Comparison of ENCODE assay signal across 9 mouse cellular contexts in the genomic region with DNA sequence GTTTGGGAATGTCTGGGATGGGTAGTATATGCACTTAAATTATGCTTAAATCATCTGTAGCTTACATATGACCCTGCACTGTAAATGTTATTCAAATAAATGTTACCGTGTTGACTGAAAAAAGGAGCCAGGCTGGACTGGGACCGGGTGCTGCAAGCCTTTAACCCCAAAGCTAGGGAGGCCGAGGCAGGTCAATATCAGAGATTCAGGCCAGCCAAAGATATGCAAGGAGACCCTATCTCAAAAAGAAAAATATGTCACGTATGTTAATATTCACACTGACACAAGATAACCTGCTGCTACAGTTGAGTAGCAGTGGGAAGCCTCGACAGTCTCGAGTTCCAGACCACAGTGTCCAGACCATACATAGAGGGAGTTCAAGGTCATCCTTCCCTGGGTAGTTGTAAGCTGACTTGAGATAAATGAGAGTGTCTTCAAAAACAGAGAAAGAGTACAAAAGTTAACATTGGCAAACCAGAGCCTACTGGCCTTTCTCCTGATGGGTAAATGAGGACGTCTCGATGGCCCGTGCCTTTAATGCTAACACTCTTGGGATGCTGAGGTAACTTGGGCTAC. TPM values are rescaled to one million over a fixed set of nuclear protein-coding genes. Genes with fewer than 3 reads are reported as not detected.
DNase-seq lines count a peak whose midpoint lies in the region; ATAC-seq and TF ChIP-seq lines count a peak whose summit lies in the region.
"Had no signal": no experiment of that assay in that cellular context is flagged by ENCODE, and none has a peak within 500 bp of the region (broad histone marks: within the 10 kb centered on the region; RNA-seq: fewer than 3 reads in every experiment).

No protein-coding gene starts in this region.

- ATAC-seq in lung, postnatal 0 days: no peak
- no peak for ATAC-seq in forebrain, embryonic 12.5 days (ENCODE audit: low FRiP score)
- ATAC-seq in limb, embryonic 13.5 days (ENCODE audit: low FRiP score, low read depth): no peak
- no peak for ATAC-seq in stomach, embryonic 15.5 days (ENCODE audit: insufficient read depth, low FRiP score, low read depth)

- peaks cover 5% of the 10 kb centered on the region; the same call in 1 of the 2 replicates for H3K4me1 ChIP-seq in lung, postnatal 0 days (ENCODE audit: insufficient read depth, low read depth, low read length)
- H3K4me1 ChIP-seq in forebrain, embryonic 12.5 days: peaks cover 29% of the 10 kb centered on the region
- peaks cover 28% of the 10 kb centered on the region for H3K4me1 ChIP-seq in limb, embryonic 13.5 days
- peaks cover 28% of the 10 kb centered on the region for H3K4me1 ChIP-seq in stomach, embryonic 15.5 days

- no peaks in the 10 kb centered on the region for H3K27me3 ChIP-seq in lung, postnatal 0 days (replicated peaks; ENCODE audit: insufficient read depth, low read length)
- no peaks in the 10 kb centered on the region for H3K27me3 ChIP-seq in forebrain, embryonic 12.5 days
- no peaks in the 10 kb centered on the region for H3K27me3 ChIP-seq in limb, embryonic 13.5 days
- no peaks in the 10 kb centered on the region for H3K27me3 ChIP-seq in stomach, embryonic 15.5 days (replicated peaks)

- no peak overlapping the region; the same call in 1 of the 2 replicates for H3K9ac ChIP-seq in lung, postnatal 0 days (replicated peaks; ENCODE audit: low read depth)
- 0 out of 2 replicates have a peak overlapping the region, but pooled peaks have one; percentile 36 for H3K9ac ChIP-seq in forebrain, embryonic 12.5 days
- peak overlapping the region; percentile 86 for H3K9ac ChIP-seq in limb, embryonic 13.5 days
- H3K9ac ChIP-seq in stomach, embryonic 15.5 days: peak overlapping the region; percentile 38; the same call in 1 of the 2 replicates

- no peaks in the 10 kb centered on the region for H3K9me3 ChIP-seq in lung, postnatal 0 days (ENCODE audit: low read length)
- no peaks in the 10 kb centered on the region for H3K9me3 ChIP-seq in forebrain, embryonic 12.5 days
- no peaks in the 10 kb centered on the region for H3K9me3 ChIP-seq in limb, embryonic 13.5 days
- no peaks in the 10 kb centered on the region for H3K9me3 ChIP-seq in stomach, embryonic 15.5 days

- no peak for TF ChIP-seq CTCF in lung, postnatal 0 days (IDR thresholded peaks at IDR 0.05)

- no peak for DNase-seq in lung, postnatal 0 days (ENCODE audit: low spot score)
- DNase-seq in lung, postnatal 14 days: no peak
- no peak for DNase-seq in cerebellum, postnatal 14 days
- DNase-seq in cerebellum, adult 8-10 months: no peak
- no peak for DNase-seq in retina, embryonic 14.5 days (ENCODE audit: low spot score)
- DNase-seq: adrenal gland, postnatal 10 days had no signal

- TF ChIP-seq EP300 in lung, postnatal 0 days (IDR thresholded peaks at IDR 0.05): no peak

- peak overlapping the region; percentile 92 for H3K4me2 ChIP-seq in lung, postnatal 0 days (replicated peaks; ENCODE audit: low read depth, low read length)
- H3K4me2 ChIP-seq in forebrain, embryonic 12.5 days: peak overlapping the region; percentile 71
- peak overlapping the region; percentile 76 for H3K4me2 ChIP-seq in limb, embryonic 13.5 days (replicated peaks)
- H3K4me2 ChIP-seq in stomach, embryonic 15.5 days: peak overlapping the region; percentile 60

- H3K27ac ChIP-seq in lung, postnatal 0 days (ENCODE audit: low read length): no peak overlapping the region
- no peak overlapping the region for H3K27ac ChIP-seq in forebrain, embryonic 12.5 days
- H3K27ac ChIP-seq in limb, embryonic 13.5 days: no peak overlapping the region
- no peak overlapping the region for H3K27ac ChIP-seq in stomach, embryonic 15.5 days

- no peaks in the 10 kb centered on the region for H3K36me3 ChIP-seq in lung, postnatal 0 days (ENCODE audit: insufficient read depth, low read length)
- H3K36me3 ChIP-seq in forebrain, embryonic 12.5 days (replicated peaks): peaks cover 13% of the 10 kb centered on the region
- peaks cover 21% of the 10 kb centered on the region for H3K36me3 ChIP-seq in limb, embryonic 13.5 days
- H3K36me3 ChIP-seq in stomach, embryonic 15.5 days: no peaks in the 10 kb centered on the region

- WGBS in lung, postnatal 0 days: 56% methylated on average over 9 of the region's 9 CpGs
- 65% methylated on average over 9 of the region's 9 CpGs for WGBS in forebrain, embryonic 12.5 days
- WGBS in limb, embryonic 13.5 days: 70% methylated on average over 9 of the region's 9 CpGs
- WGBS in stomach, embryonic 15.5 days: 61% methylated on average over 9 of the region's 9 CpGs

- peak overlapping the region; percentile 51 for H3K4me3 ChIP-seq in lung, postnatal 0 days (ENCODE audit: low read depth, low read length)
- H3K4me3 ChIP-seq in forebrain, embryonic 12.5 days (replicated peaks): peak overlapping the region; percentile 79; the same call in 1 of the 2 replicates
- peak overlapping the region; percentile 87 for H3K4me3 ChIP-seq in limb, embryonic 13.5 days
- peak overlapping the region; percentile 80 for H3K4me3 ChIP-seq in stomach, embryonic 15.5 days (replicated peaks)

RNA-seq across cellular contexts. Expression of a gene that starts 2.2 kb away (rescaled TPM):
- 39.8 and 50.6 TPM in 2 replicates for polyA plus RNA-seq in lung, postnatal 0 days (2015; fragmentation: Nextera tagmentation; extraction: Ambion mirVana)
- polyA plus RNA-seq in forebrain, embryonic 12.5 days (2016; fragmentation: Nextera tagmentation; extraction: Ambion mirVana): 120 and 124 TPM in 2 replicates
- 158 and 161 TPM in 2 replicates for polyA plus RNA-seq in limb, embryonic 13.5 days (2015; fragmentation: Nextera tagmentation; extraction: Ambion mirVana)
- 122 and 130 TPM in 2 replicates for polyA plus RNA-seq in stomach, embryonic 15.5 days (2015; fragmentation: Nextera tagmentation; extraction: Ambion mirVana)

RNA-seq across cellular contexts. Expression of a gene that starts 2.3 kb away (rescaled TPM):
- 13.8 and 14.3 TPM in 2 replicates for polyA plus RNA-seq in lung, postnatal 0 days (2015; fragmentation: Nextera tagmentation; extraction: Ambion mirVana)
- polyA plus RNA-seq in forebrain, embryonic 12.5 days (2016; fragmentation: Nextera tagmentation; extraction: Ambion mirVana): 33.0 and 36.0 TPM in 2 replicates
- 28.3 and 31.0 TPM in 2 replicates for polyA plus RNA-seq in limb, embryonic 13.5 days (2015; fragmentation: Nextera tagmentation; extraction: Ambion mirVana)
- 21.6 and 24.5 TPM in 2 replicates for polyA plus RNA-seq in stomach, embryonic 15.5 days (2015; fragmentation: Nextera tagmentation; extraction: Ambion mirVana)

RNA-seq across cellular contexts. Expression of a gene that starts 22.3 kb away (rescaled TPM):
- polyA plus RNA-seq in lung, postnatal 0 days (2015; fragmentation: Nextera tagmentation; extraction: Ambion mirVana): 0.80 and 1.0 TPM in 2 replicates
- 63.7 and 72.7 TPM in 2 replicates for polyA plus RNA-seq in forebrain, embryonic 12.5 days (2016; fragmentation: Nextera tagmentation; extraction: Ambion mirVana)
- 45.8 and 47.6 TPM in 2 replicates for polyA plus RNA-seq in limb, embryonic 13.5 days (2015; fragmentation: Nextera tagmentation; extraction: Ambion mirVana)
- 10.4 and 12.6 TPM in 2 replicates for polyA plus RNA-seq in stomach, embryonic 15.5 days (2015; fragmentation: Nextera tagmentation; extraction: Ambion mirVana)

RNA-seq across cellular contexts. Expression of a gene that starts 23.4 kb away (rescaled TPM):
- 7.5 and 8.1 TPM in 2 replicates for polyA plus RNA-seq in lung, postnatal 0 days (2015; fragmentation: Nextera tagmentation; extraction: Ambion mirVana)
- polyA plus RNA-seq in forebrain, embryonic 12.5 days (2016; fragmentation: Nextera tagmentation; extraction: Ambion mirVana): 11.9 and 12.6 TPM in 2 replicates
- 5.7 and 6.0 TPM in 2 replicates for polyA plus RNA-seq in limb, embryonic 13.5 days (2015; fragmentation: Nextera tagmentation; extraction: Ambion mirVana)
- 7.5 and 7.7 TPM in 2 replicates for polyA plus RNA-seq in stomach, embryonic 15.5 days (2015; fragmentation: Nextera tagmentation; extraction: Ambion mirVana)

RNA-seq across cellular contexts. Expression of a gene that starts 33.4 kb away (rescaled TPM):
- 1.3 and 2.2 TPM in 2 replicates for polyA plus RNA-seq in lung, postnatal 0 days (2015; fragmentation: Nextera tagmentation; extraction: Ambion mirVana)
- 1.7 and 2.1 TPM in 2 replicates for polyA plus RNA-seq in forebrain, embryonic 12.5 days (2016; fragmentation: Nextera tagmentation; extraction: Ambion mirVana)
- polyA plus RNA-seq in limb, embryonic 13.5 days (2015; fragmentation: Nextera tagmentation; extraction: Ambion mirVana): 2.2 and 2.4 TPM in 2 replicates
- polyA plus RNA-seq in stomach, embryonic 15.5 days (2015; fragmentation: Nextera tagmentation; extraction: Ambion mirVana): 0.81 and 1.1 TPM in 2 replicates
